In genomic region chr10:93291352-93291751, GRCm38 (mm10) we compare ENCODE assay signal across 8 mouse cellular contexts. TPM values are rescaled to one million over a fixed set of nuclear protein-coding genes. Genes with fewer than 3 reads are reported as not detected.
DNase-seq lines count a peak whose midpoint lies in the region; ATAC-seq lines count a peak whose summit lies in the region.

No protein-coding gene starts in this region.

- ATAC-seq in cerebellum, adult (ENCODE audit: insufficient number of reproducible peaks, low FRiP score, low TSS enrichment): peak; percentile 78

- DNase-seq in urinary bladder, postnatal 25 days (ENCODE audit: low spot score): peak; percentile 48
- DNase-seq in urinary bladder, postnatal 4 days (ENCODE audit: low spot score in 2 of 2): no peak
- DNase-seq in gastrocnemius, postnatal 10 days: peak; percentile 69
- DNase-seq in kidney, adult 18-20 months: peak; percentile 64
- DNase-seq in lung, postnatal 36 days: peak; percentile 81
- DNase-seq in spleen, postnatal 10 days (ENCODE audit: low spot score in 2 of 2): no peak
- DNase-seq in left cerebral cortex, adult 9 months (ENCODE audit: low spot score in 2 of 2): no peak

RNA-seq across cellular contexts. Expression of gene Elk3, which starts 19.6 kb away (rescaled TPM):
- 10 to 100 TPM; 41.9 to 46.7 TPM for total RNA-seq in gastrocnemius, postnatal 10 days (2021)

Comparison
In these comparisons a context has a peak if more than half of its experiments do, and no peak if none do; other contexts are left out.
1. DNase-seq: peak in urinary bladder, postnatal 25 days (single experiment), gastrocnemius, postnatal 10 days (single experiment), kidney, adult 18-20 months (single experiment) and lung, postnatal 36 days (single experiment); none in urinary bladder, postnatal 4 days (0 of 2), spleen, postnatal 10 days (0 of 2) and left cerebral cortex, adult 9 months (0 of 2).